Mouse (Mus musculus) megakaryocyte, embryonic 14.5 days (primary cell): Measurements from ENCODE around the gene Arxes2.

ENCODE experiments used
- FLI1 ChIP-seq: IDR thresholded peaks from 2 replicates; pipeline ENCODE4 v1.6.1; 2012; ENCODE audit warnings: low read length, inconsistent platforms, mixed read lengths
- GATA1 ChIP-seq: IDR thresholded peaks from 3 replicates; pipeline ENCODE4 v1.6.1; 2012; ENCODE audit warnings: mixed read lengths, low read length, inconsistent platforms, borderline replicate concordance

- TF ChIP-seq GATA1 (no peak), FLI1 (no peak)
These were observed 30.5 kb upstream of the Arxes2 start for GRCm38 (mm10) chrX:135963130-135963529.
